Mouse (Mus musculus): ENCODE measurements around the gene Bicdl2. TPM values are rescaled to one million over a fixed set of nuclear protein-coding genes. Genes with fewer than 3 reads are reported as not detected.

The Bicdl2 gene
- polyA plus RNA-seq, 1 experiment = 0.10 TPM

DNA sequence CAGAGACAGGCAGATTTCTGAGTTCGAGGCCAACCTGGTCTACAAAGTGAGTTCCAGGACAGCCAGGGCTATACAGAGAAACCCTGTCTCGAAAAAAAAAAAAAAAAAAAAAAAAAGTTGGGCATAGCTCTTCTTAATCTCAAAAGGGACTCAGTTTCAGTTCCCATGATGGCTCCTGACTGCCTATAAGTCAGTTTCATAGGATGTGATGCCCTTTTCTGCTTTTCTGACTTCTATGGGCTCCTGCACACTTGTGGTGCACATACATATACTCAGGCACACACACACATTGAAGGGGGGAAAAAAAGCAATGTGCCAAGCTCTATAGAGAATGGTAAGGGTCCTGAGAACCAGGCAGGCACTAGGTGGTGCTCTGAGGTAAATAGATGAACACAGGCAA lies 7.0 kb upstream of the Bicdl2 start:
- no peak overlapping the region for H3K4me3 ChIP-seq (ENCODE audit: insufficient read depth, low read length)
- no peak for TF ChIP-seq CTCF (IDR thresholded peaks at IDR 0.05; ENCODE audit: extremely low read depth, insufficient read depth, low read length)
- no peak for TF ChIP-seq POLR2A (IDR thresholded peaks at IDR 0.05; ENCODE audit: extremely low read depth, insufficient read depth, low read length)
- no peak overlapping the region for H3K27ac ChIP-seq (ENCODE audit: insufficient read depth, low read length)
- H3K4me1 ChIP-seq (ENCODE audit: control insufficient read depth, insufficient read depth, low read length) = no peaks in the 10 kb centered on the region

GRCm38 (mm10) chr17:23654001-23654400 lies 6.3 kb upstream of the Bicdl2 start:
- Histone ChIP-seq H3K27ac (ENCODE audit: insufficient read depth, low read length) (no peak overlapping the region), H3K4me3 (ENCODE audit: insufficient read depth, low read length) (no peak overlapping the region), H3K4me1 (ENCODE audit: control insufficient read depth, insufficient read depth, low read length) (no peaks in the 10 kb centered on the region)
- TF ChIP-seq POLR2A (IDR thresholded peaks at IDR 0.05; ENCODE audit: extremely low read depth, insufficient read depth, low read length) (no peak), CTCF (IDR thresholded peaks at IDR 0.05; ENCODE audit: extremely low read depth, insufficient read depth, low read length) (no peak)

GRCm38 (mm10) chr17:23654410-23654809 lies 5.9 kb upstream of the Bicdl2 start:
- no peaks in the 10 kb centered on the region for H3K4me1 ChIP-seq (ENCODE audit: control insufficient read depth, insufficient read depth, low read length)
- no peak overlapping the region for H3K4me3 ChIP-seq (ENCODE audit: insufficient read depth, low read length)
- no peak for TF ChIP-seq CTCF (IDR thresholded peaks at IDR 0.05; ENCODE audit: extremely low read depth, insufficient read depth, low read length)
- no peak overlapping the region for H3K27ac ChIP-seq (ENCODE audit: insufficient read depth, low read length)

- no peak for TF ChIP-seq CTCF (IDR thresholded peaks at IDR 0.05; ENCODE audit: extremely low read depth, insufficient read depth, low read length)
- TF ChIP-seq POLR2A (IDR thresholded peaks at IDR 0.05; ENCODE audit: extremely low read depth, insufficient read depth, low read length) = no peak
- H3K4me3 ChIP-seq (ENCODE audit: insufficient read depth, low read length) = no peak overlapping the region
- H3K27ac ChIP-seq (ENCODE audit: insufficient read depth, low read length) = no peak overlapping the region
Measured at GRCm38 (mm10) chr17:23658450-23658849, 1.9 kb upstream of the Bicdl2 start.

GRCm38 (mm10) chr17:23660876-23661200 lies 532 bp downstream of the Bicdl2 start:
- TF ChIP-seq POLR2A (IDR thresholded peaks at IDR 0.05; ENCODE audit: extremely low read depth, insufficient read depth, low read length) = no peak
- TF ChIP-seq CTCF (IDR thresholded peaks at IDR 0.05; ENCODE audit: extremely low read depth, insufficient read depth, low read length) = no peak
- no peak overlapping the region for H3K4me3 ChIP-seq (ENCODE audit: insufficient read depth, low read length)

More at GRCm38 (mm10) chr17:23658450-23658849, 1.9 kb upstream of the Bicdl2 start:
- H3K4me1 ChIP-seq (ENCODE audit: control insufficient read depth, insufficient read depth, low read length) = no peaks in the 10 kb centered on the region

DNA sequence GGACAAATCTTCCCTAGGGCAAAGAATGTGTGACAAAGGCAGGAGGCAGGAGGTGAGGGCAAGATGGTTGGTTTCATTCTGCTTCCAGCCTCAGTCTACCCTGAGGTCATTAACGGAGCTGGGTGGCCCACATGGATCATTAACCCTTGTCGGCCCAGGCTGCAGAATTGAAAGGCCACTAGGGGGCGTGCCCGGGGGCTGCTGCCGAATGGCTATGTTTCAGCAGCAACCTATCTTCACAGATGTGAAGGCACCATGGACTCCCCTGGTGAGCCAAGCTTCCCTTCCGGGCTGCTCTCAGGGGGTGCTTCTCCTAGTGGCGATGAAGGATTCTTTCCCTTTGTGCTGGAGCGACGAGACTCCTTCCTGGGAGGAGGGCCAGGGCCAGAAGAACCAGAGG lies 1.2 kb downstream of the Bicdl2 start:
- H3K4me3 ChIP-seq (ENCODE audit: insufficient read depth, low read length) = no peak overlapping the region
- H3K27ac ChIP-seq (ENCODE audit: insufficient read depth, low read length) = no peak overlapping the region
- TF ChIP-seq CTCF (IDR thresholded peaks at IDR 0.05; ENCODE audit: extremely low read depth, insufficient read depth, low read length) = 0 out of 2 replicates have a peak, but pooled peaks have one; percentile 17
- no peak for TF ChIP-seq POLR2A (IDR thresholded peaks at IDR 0.05; ENCODE audit: extremely low read depth, insufficient read depth, low read length)
- no peaks in the 10 kb centered on the region for H3K4me1 ChIP-seq (ENCODE audit: control insufficient read depth, insufficient read depth, low read length)

More at GRCm38 (mm10) chr17:23660876-23661200, 532 bp downstream of the Bicdl2 start:
- Histone ChIP-seq H3K4me1 (ENCODE audit: control insufficient read depth, insufficient read depth, low read length) (no peaks in the 10 kb centered on the region), H3K27ac (ENCODE audit: insufficient read depth, low read length) (no peak overlapping the region)

GRCm38 (mm10) chr17:23664556-23665021 lies 4.3 kb downstream of the Bicdl2 start:
- Histone ChIP-seq H3K4me3 (ENCODE audit: insufficient read depth, low read length) (no peak overlapping the region), H3K4me1 (ENCODE audit: control insufficient read depth, insufficient read depth, low read length) (no peaks in the 10 kb centered on the region)
- peak; percentile 67 for TF ChIP-seq CTCF (IDR thresholded peaks at IDR 0.05; ENCODE audit: extremely low read depth, insufficient read depth, low read length)
- TF ChIP-seq POLR2A (IDR thresholded peaks at IDR 0.05; ENCODE audit: extremely low read depth, insufficient read depth, low read length) = no peak

GRCm38 (mm10) chr17:23665511-23665910 lies 5.2 kb downstream of the Bicdl2 start:
- TF ChIP-seq CTCF (IDR thresholded peaks at IDR 0.05; ENCODE audit: extremely low read depth, insufficient read depth, low read length) = no peak
- TF ChIP-seq POLR2A (IDR thresholded peaks at IDR 0.05; ENCODE audit: extremely low read depth, insufficient read depth, low read length) = no peak
- no peak overlapping the region for H3K27ac ChIP-seq (ENCODE audit: insufficient read depth, low read length)
- no peaks in the 10 kb centered on the region for H3K4me1 ChIP-seq (ENCODE audit: control insufficient read depth, insufficient read depth, low read length)
- H3K4me3 ChIP-seq (ENCODE audit: insufficient read depth, low read length) = no peak overlapping the region

More at GRCm38 (mm10) chr17:23664556-23665021, 4.3 kb downstream of the Bicdl2 start:
- no peak overlapping the region for H3K27ac ChIP-seq (ENCODE audit: insufficient read depth, low read length)

- H3K4me1 ChIP-seq (ENCODE audit: control insufficient read depth, insufficient read depth, low read length) = peaks cover 2% of the 10 kb centered on the region; the same call in 1 of the 2 replicates
- no peak overlapping the region for H3K27ac ChIP-seq (ENCODE audit: insufficient read depth, low read length)
- no peak overlapping the region for H3K4me3 ChIP-seq (ENCODE audit: insufficient read depth, low read length)
- TF ChIP-seq POLR2A (IDR thresholded peaks at IDR 0.05; ENCODE audit: extremely low read depth, insufficient read depth, low read length) (no peak), CTCF (IDR thresholded peaks at IDR 0.05; ENCODE audit: extremely low read depth, insufficient read depth, low read length) (no peak)
Measured at GRCm38 (mm10) chr17:23670516-23671074, 10.3 kb downstream of the Bicdl2 start.

DNA sequence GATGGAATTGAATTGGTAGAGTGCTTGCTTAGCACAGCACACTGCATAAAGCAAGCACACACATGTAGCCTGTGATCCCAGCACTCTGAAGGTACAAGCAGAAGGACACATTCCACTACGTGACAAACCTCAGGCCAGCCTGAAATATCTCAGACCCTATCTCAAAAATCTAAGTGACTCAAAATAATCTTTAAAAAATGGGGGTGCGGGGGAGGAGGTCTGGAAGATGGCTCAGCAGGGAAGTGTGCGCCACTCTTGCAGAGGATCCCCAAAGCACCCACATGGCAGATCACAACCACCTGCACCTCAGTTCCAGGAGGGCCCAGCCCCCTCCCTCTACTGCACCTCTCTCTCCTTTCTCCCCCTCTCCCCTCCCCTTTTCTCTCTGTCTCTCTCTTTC lies 11.2 kb downstream of the Bicdl2 start:
- H3K4me1 ChIP-seq (ENCODE audit: control insufficient read depth, insufficient read depth, low read length) = peaks cover 2% of the 10 kb centered on the region; the same call in 1 of the 2 replicates
- H3K4me3 ChIP-seq (ENCODE audit: insufficient read depth, low read length) = no peak overlapping the region
- no peak overlapping the region for H3K27ac ChIP-seq (ENCODE audit: insufficient read depth, low read length)
- no peak for TF ChIP-seq POLR2A (IDR thresholded peaks at IDR 0.05; ENCODE audit: extremely low read depth, insufficient read depth, low read length)
- no peak for TF ChIP-seq CTCF (IDR thresholded peaks at IDR 0.05; ENCODE audit: extremely low read depth, insufficient read depth, low read length)
